Mouse (Mus musculus): ENCODE results near the gene Depp1. TPM values are rescaled to one million over a fixed set of nuclear protein-coding genes. Genes with fewer than 3 reads are reported as not detected.
"Not testable (repeated sequence)": the region's sequence is repeated elsewhere in the genome, so short reads cannot be mapped to it uniquely, and the experiment has no call there.

Depp1 gene
- 9.8 and 12.0 TPM in 2 replicates for polyA plus RNA-seq (2014; fragmentation: Nextera tagmentation; extraction: Ambion mirVana)

DNA sequence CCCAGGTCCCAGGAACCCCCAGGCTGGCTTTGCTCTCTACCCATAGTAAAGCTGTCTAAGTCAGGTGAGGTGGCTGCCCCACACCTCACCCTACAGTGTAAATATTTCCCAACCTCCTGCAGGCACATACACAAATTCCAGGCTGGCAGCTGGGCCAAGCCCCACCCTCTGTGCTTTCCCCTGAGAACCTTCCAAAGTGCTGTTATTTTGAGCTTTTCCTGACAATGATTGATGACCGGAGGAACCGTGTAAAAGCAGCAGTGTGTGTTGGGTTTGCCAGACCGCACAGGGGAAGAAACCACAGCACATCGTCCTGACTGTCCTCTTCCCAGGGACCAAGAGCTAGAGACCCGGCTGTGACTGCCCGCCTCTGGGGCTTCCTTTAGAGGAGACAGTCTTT, at the start of gene Depp1:
Gene Depp1, plus strand, starts transcription at position 204 of the 400 bp plus-strand sequence.
- ATAC-seq (ENCODE audit: low FRiP score) (peak; percentile 37; the same call in 1 of the 2 replicates), DNase-seq (ENCODE audit: low spot score) (peak; percentile 46)
- H3K4me3 ChIP-seq (ENCODE audit: low read depth, low read length): no peak within 1 kb of the TSS
- H3K4me1 ChIP-seq (replicated peaks; ENCODE audit: control insufficient read depth, insufficient read depth, low read length): no peaks in the 10 kb centered on the region
- 30% methylated on average over 6 of the region's 6 CpGs for WGBS
- H3K27me3 ChIP-seq (ENCODE audit: control insufficient read depth, insufficient read depth, low read length): no peaks in the 10 kb centered on the region
- no peaks in the 10 kb centered on the region for H3K36me3 ChIP-seq (ENCODE audit: control insufficient read depth, insufficient read depth, low read length)
- H3K27ac ChIP-seq (ENCODE audit: low read depth, low read length): no peak within 1 kb of the TSS
- H3K9ac ChIP-seq (ENCODE audit: low read depth, low read length): no peak within 1 kb of the TSS
- H3K9me3 ChIP-seq (ENCODE audit: control insufficient read depth, low read length): no peaks in the 10 kb centered on the region
- H3K4me2 ChIP-seq (replicated peaks; ENCODE audit: low read depth, low read length): no peak within 1 kb of the TSS

DNA sequence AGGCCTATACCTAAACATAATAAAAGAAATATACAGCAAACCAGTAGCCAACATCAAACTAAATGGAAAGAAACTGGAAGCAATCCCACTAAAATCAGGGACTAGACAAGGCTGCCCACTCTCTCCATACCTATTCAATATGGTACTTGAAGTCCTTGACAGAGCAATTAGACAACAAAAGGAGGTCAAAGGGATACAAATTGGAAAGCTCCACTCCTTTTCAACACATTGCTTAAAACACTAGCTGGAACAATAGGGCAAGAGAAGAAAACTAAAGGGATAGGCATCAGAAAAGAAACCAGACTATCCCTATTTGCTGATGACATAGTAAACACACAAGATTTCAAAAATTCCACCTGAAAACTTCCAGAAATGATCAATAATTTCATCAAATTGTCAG, 49.4 kb upstream of the Depp1 start:
- not testable (repeated sequence) for H3K9ac ChIP-seq (ENCODE audit: low read depth, low read length); H3K4me1 ChIP-seq (replicated peaks; ENCODE audit: control insufficient read depth, insufficient read depth, low read length); H3K4me2 ChIP-seq (replicated peaks; ENCODE audit: low read depth, low read length); H3K36me3 ChIP-seq (ENCODE audit: control insufficient read depth, insufficient read depth, low read length); DNase-seq (ENCODE audit: low spot score); H3K27me3 ChIP-seq (ENCODE audit: control insufficient read depth, insufficient read depth, low read length); H3K4me3 ChIP-seq (ENCODE audit: low read depth, low read length); ATAC-seq (ENCODE audit: low FRiP score); H3K9me3 ChIP-seq (ENCODE audit: control insufficient read depth, low read length); H3K27ac ChIP-seq (ENCODE audit: low read depth, low read length)

DNA sequence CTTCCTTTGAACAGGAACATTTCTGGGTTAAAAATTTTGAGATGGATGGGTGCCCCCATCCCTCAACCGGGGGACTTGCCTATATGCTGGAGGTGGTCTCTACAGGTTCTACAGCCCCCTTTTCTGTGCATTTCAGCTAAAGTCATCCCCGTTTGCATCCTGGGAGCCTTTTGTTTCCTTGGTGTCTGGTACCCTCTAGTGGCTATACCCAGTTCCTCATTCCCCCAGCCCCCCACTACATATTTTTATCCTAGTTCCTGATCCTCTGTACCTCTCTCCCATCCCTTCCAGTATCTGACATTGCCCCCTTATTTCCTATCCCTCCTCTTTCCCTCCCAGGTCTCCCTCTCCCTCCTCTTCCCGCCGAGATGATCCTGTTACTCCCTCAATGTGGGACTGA, 43.2 kb upstream of the Depp1 start:
- no peaks in the 10 kb centered on the region for H3K4me1 ChIP-seq (replicated peaks; ENCODE audit: control insufficient read depth, insufficient read depth, low read length)
- no peak overlapping the region for H3K4me2 ChIP-seq (replicated peaks; ENCODE audit: low read depth, low read length)
- DNase-seq (ENCODE audit: low spot score) (no peak), ATAC-seq (ENCODE audit: low FRiP score) (no peak)
- no peak overlapping the region for H3K27ac ChIP-seq (ENCODE audit: low read depth, low read length)
- H3K9ac ChIP-seq (ENCODE audit: low read depth, low read length): no peak overlapping the region
- H3K4me3 ChIP-seq (ENCODE audit: low read depth, low read length): no peak overlapping the region
- no peaks in the 10 kb centered on the region for H3K9me3 ChIP-seq (ENCODE audit: control insufficient read depth, low read length)
- no peaks in the 10 kb centered on the region for H3K27me3 ChIP-seq (ENCODE audit: control insufficient read depth, insufficient read depth, low read length)
- WGBS: 46% methylated on average over 4 of the region's 4 CpGs
- H3K36me3 ChIP-seq (ENCODE audit: control insufficient read depth, insufficient read depth, low read length): no peaks in the 10 kb centered on the region

DNA sequence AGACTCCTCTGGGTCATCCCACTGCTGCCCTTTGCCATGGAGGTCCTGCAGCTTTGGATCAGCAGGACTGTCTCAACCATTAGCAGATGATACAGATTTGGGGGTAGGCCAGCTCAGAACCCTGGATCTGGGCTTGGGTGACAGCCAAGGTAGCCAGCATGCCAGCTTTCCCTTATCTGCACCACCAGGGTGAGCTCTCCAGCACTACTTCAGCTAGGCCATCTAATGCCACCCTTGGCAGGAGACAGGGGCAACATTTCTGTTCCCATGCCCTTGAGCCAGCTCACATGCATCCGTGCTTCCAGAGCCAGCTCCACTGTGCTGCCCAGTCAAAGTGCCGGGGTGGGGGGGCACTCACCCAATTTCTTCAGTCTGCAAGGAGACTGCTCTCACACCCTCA, 34.7 kb upstream of the Depp1 start:
- no peak overlapping the region for H3K9ac ChIP-seq (ENCODE audit: low read depth, low read length)
- no peak overlapping the region for H3K4me3 ChIP-seq (ENCODE audit: low read depth, low read length)
- H3K27me3 ChIP-seq (ENCODE audit: control insufficient read depth, insufficient read depth, low read length): no peaks in the 10 kb centered on the region
- H3K4me2 ChIP-seq (replicated peaks; ENCODE audit: low read depth, low read length): no peak overlapping the region
- no peak for ATAC-seq (ENCODE audit: low FRiP score)
- no peaks in the 10 kb centered on the region for H3K36me3 ChIP-seq (ENCODE audit: control insufficient read depth, insufficient read depth, low read length)
- no peaks in the 10 kb centered on the region for H3K4me1 ChIP-seq (replicated peaks; ENCODE audit: control insufficient read depth, insufficient read depth, low read length)
- H3K9me3 ChIP-seq (ENCODE audit: control insufficient read depth, low read length): no peaks in the 10 kb centered on the region
- no peak for DNase-seq (ENCODE audit: low spot score)
- WGBS: 92% methylated on average over 2 of the region's 2 CpGs
- H3K27ac ChIP-seq (ENCODE audit: low read depth, low read length): no peak overlapping the region

DNA sequence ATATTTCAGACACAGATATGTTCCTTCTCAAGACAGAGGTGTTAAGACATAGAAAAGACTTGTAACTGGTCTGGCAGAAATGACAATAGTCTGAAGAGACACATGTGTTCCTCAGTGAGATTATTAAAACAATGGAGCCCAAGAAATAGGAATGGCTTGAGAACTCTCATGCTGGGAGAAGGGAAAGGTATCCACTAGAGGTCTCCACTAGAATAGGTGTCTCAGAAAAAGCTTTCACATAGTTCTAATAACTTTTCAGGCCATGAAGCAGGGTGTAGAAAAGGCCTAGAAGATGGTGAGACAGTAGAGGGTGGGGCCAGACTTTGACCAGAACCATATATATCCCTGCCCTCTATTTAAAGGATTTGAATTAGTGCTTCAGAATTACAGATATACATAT, 32.3 kb upstream of the Depp1 start:
- Histone ChIP-seq H3K9ac (ENCODE audit: low read depth, low read length) (no peak overlapping the region), H3K4me1 (replicated peaks; ENCODE audit: control insufficient read depth, insufficient read depth, low read length) (no peaks in the 10 kb centered on the region), H3K36me3 (ENCODE audit: control insufficient read depth, insufficient read depth, low read length) (no peaks in the 10 kb centered on the region), H3K27ac (ENCODE audit: low read depth, low read length) (no peak overlapping the region), H3K9me3 (ENCODE audit: control insufficient read depth, low read length) (no peaks in the 10 kb centered on the region), H3K4me3 (ENCODE audit: low read depth, low read length) (no peak overlapping the region), H3K27me3 (ENCODE audit: control insufficient read depth, insufficient read depth, low read length) (no peaks in the 10 kb centered on the region), H3K4me2 (replicated peaks; ENCODE audit: low read depth, low read length) (no peak overlapping the region)
- DNase-seq (ENCODE audit: low spot score) (no peak), ATAC-seq (ENCODE audit: low FRiP score) (no peak)

DNA sequence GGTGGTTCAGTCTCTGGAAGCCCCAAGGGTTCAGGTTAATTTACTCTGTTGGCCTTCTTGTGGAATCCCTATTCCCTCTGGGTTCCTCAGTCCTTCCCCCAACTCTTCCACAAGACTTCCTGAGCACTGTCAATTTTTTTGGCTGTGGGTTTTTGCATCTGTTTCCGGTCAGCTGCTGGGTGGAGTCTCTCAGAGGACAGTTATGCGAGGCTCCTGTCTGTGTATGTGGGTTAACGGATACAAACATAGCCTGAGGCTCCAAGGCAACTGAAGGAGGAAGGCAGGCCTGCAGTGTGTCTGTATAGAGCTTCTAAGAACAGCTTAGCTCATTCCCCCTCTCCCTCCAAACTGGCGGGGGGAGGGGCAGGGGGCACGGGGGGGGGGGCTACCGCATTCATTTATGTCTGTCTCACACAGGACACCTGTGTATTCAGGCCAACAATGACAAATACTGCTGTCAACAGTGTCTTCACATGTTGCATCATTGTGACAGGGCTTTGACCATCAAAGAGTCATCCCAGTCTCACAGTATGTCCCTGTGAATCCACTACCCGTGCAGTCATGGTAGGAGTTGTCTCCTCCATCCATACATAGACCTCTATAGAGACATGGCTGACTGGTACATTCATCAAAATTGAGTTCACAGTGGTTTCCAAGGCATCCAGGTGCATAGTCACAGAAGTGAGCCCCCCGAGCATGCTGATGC, 28.9 kb upstream of the Depp1 start:
- WGBS: 63% methylated on average over 8 of the region's 8 CpGs
- Histone ChIP-seq H3K4me1 (replicated peaks; ENCODE audit: control insufficient read depth, insufficient read depth, low read length) (no peaks in the 10 kb centered on the region), H3K27me3 (ENCODE audit: control insufficient read depth, insufficient read depth, low read length) (no peaks in the 10 kb centered on the region), H3K9me3 (ENCODE audit: control insufficient read depth, low read length) (no peaks in the 10 kb centered on the region), H3K4me2 (replicated peaks; ENCODE audit: low read depth, low read length) (no peak overlapping the region), H3K4me3 (ENCODE audit: low read depth, low read length) (no peak overlapping the region), H3K36me3 (ENCODE audit: control insufficient read depth, insufficient read depth, low read length) (no peaks in the 10 kb centered on the region), H3K27ac (ENCODE audit: low read depth, low read length) (no peak overlapping the region), H3K9ac (ENCODE audit: low read depth, low read length) (no peak overlapping the region)
- ATAC-seq (ENCODE audit: low FRiP score) (no peak), DNase-seq (ENCODE audit: low spot score) (no peak)

DNA sequence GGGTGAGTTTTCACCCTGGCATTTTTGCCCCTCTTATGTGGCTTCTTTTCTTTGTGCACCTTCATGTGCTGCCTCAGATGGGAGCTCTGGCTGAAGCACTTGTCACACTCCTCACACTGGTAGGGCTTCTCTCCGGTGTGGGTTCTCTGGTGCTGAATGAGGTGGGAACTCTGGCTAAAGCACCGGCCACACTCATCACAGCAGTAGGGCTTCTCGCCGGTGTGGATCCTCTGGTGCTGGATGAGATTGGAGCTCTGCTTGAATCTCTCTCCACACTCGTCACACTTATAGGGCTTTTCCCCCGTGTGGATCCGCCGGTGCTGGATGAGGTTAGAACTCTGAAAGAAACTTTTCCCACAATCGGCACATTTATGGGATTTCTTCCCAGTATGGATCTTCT, 24.0 kb upstream of the Depp1 start:
- not testable (repeated sequence) for H3K36me3 ChIP-seq (ENCODE audit: control insufficient read depth, insufficient read depth, low read length); H3K4me3 ChIP-seq (ENCODE audit: low read depth, low read length); H3K9ac ChIP-seq (ENCODE audit: low read depth, low read length); DNase-seq (ENCODE audit: low spot score); H3K27ac ChIP-seq (ENCODE audit: low read depth, low read length); H3K9me3 ChIP-seq (ENCODE audit: control insufficient read depth, low read length); ATAC-seq (ENCODE audit: low FRiP score); H3K4me1 ChIP-seq (replicated peaks; ENCODE audit: control insufficient read depth, insufficient read depth, low read length); H3K27me3 ChIP-seq (ENCODE audit: control insufficient read depth, insufficient read depth, low read length); H3K4me2 ChIP-seq (replicated peaks; ENCODE audit: low read depth, low read length)
- 95% methylated on average over 9 of the region's 9 CpGs for WGBS

DNA sequence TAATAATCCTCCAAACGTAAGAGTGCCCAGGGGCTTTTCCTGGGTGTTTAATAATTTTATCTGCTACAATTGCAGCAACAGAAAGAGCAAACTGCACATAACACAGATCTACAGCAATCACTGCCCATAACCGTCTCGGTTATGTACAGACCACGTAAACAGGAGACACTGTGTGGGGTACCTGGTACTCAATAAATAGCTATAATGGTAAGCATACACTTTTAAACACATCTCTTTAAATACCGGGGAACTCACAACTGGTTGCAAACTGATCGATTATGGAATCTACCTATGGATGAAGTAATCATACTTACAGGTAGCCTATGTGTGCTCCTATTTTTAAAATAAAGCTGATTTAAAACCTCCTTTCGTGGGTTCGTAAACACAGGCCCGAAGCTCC, 22.3 kb upstream of the Depp1 start:
- peak overlapping the region; percentile 100 for H3K9ac ChIP-seq (ENCODE audit: low read depth, low read length)
- ATAC-seq (ENCODE audit: low FRiP score) (no peak), DNase-seq (ENCODE audit: low spot score) (no peak)
- peak overlapping the region; percentile 90 for H3K4me3 ChIP-seq (ENCODE audit: low read depth, low read length)
- no peaks in the 10 kb centered on the region for H3K27me3 ChIP-seq (ENCODE audit: control insufficient read depth, insufficient read depth, low read length)
- no peaks in the 10 kb centered on the region for H3K4me1 ChIP-seq (replicated peaks; ENCODE audit: control insufficient read depth, insufficient read depth, low read length)
- WGBS: 26% methylated on average over 9 of the region's 9 CpGs
- peak overlapping the region; percentile 94 for H3K27ac ChIP-seq (ENCODE audit: low read depth, low read length)
- H3K36me3 ChIP-seq (ENCODE audit: control insufficient read depth, insufficient read depth, low read length): no peaks in the 10 kb centered on the region
- H3K9me3 ChIP-seq (ENCODE audit: control insufficient read depth, low read length): no peaks in the 10 kb centered on the region
- peak overlapping the region; percentile 53 for H3K4me2 ChIP-seq (replicated peaks; ENCODE audit: low read depth, low read length)

DNA sequence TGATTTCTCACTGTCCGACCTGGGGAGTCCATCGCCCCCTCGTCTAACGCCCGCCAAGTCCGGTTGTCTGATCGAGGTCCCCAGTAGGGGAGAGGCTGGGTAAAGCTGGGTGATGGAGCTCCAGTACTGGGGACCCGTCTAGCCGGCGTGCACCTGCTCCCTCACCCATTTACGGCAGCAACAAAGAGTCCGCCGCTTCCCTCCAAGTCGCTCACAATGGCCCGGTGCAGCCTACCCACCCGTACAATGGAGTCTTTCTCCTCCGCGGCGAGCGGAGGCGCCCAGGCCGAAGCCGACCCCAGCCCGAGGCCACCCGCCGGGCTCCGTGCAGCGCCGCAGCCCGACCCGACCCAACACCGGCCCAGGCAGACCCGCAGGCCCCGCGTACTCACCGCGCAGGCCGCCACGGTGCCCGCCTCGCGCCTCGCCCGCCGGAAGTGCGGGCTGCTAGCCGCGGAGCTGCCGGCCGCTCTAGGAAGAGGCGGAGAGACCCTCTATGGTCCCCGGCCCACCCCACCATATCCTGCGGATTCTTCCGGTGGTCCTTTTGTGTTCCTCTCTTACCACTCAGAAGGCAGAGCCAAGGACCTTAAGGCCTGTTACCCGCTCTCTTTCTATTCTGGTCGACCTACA, 21.8 kb upstream of the Depp1 start, which contains the start of gene Zfp422:
Gene Zfp422, minus strand, starts transcription at position 461 of the 633 bp plus-strand sequence.
- Histone ChIP-seq H3K4me1 (replicated peaks; ENCODE audit: control insufficient read depth, insufficient read depth, low read length) (no peaks in the 10 kb centered on the region), H3K4me3 (ENCODE audit: low read depth, low read length) (peak within 1 kb of the TSS; percentile 90), H3K27me3 (ENCODE audit: control insufficient read depth, insufficient read depth, low read length) (no peaks in the 10 kb centered on the region), H3K4me2 (replicated peaks; ENCODE audit: low read depth, low read length) (peak within 1 kb of the TSS; percentile 53), H3K9ac (ENCODE audit: low read depth, low read length) (peak within 1 kb of the TSS; percentile 100), H3K36me3 (ENCODE audit: control insufficient read depth, insufficient read depth, low read length) (no peaks in the 10 kb centered on the region), H3K9me3 (ENCODE audit: control insufficient read depth, low read length) (no peaks in the 10 kb centered on the region), H3K27ac (ENCODE audit: low read depth, low read length) (peak within 1 kb of the TSS; percentile 94)
- peak; percentile 91 for DNase-seq (ENCODE audit: low spot score)
- ATAC-seq (ENCODE audit: low FRiP score): peak; percentile 93
- under 1% methylated on average over 50 of the region's 56 CpGs for WGBS
